Mouse (Mus musculus) layer of hippocampus, postnatal 25 days (tissue): Measurements from ENCODE around the gene Ttll1. TPM values are rescaled to one million over a fixed set of nuclear protein-coding genes. Genes with fewer than 3 reads are reported as not detected.
"Not testable (repeated sequence)": the region's sequence is repeated elsewhere in the genome, so short reads cannot be mapped to it uniquely, and the experiment has no call there.

Experiments used
- DNase-seq, 2 experiments: peaks; one replicate each; pipeline ENCODE4 v3.0.0; 2022; ENCODE audit warnings: mixed read lengths in 2 of 2, low spot score in 1 of 2; ENCODE audit errors: extremely low spot score in 1 of 2
- total RNA-seq, 2 experiments: library from RNA; stranded (reverse); gene quantifications; 2 replicates each; pipeline ENCODE4 v1.2.3; 2021

The Ttll1 gene
- total RNA-seq, 2 experiments from 2014 or later = 38.1 to 39.1 TPM

DNA sequence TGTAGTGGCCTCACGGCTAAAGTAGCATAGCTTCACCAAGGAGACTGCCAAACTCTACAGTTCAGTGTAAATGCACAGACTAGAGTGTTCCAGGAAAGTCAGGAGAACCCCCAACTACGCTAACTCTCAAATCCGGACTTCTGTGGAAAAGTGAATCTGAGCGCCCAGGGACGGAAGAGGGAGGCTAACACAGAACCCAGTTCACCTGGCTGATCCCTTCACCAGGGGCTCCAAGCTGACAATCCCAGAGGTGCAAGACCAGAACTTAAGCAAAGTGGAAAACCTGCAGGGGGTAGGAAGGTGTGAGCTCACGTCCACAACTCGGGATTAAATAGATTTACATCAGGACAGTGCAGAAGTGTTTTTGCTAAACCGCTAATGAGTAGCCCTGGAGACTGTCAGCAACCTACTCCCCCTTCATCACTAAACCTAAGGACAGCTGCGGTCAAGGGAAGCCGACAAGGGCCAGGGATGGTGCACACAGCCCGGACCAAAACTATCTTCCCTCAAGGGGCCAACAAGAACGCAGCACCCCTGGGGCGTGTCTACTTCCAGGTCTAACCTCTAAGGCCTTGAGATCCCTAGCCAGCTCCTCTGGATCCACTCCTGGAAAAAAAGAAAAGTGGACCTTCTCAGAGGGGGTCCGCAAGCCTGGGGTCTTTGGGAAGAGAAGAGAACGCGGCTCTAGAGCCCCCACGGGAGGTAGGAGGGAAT, 47.2 kb downstream of the Ttll1 start:
- no peak for DNase-seq

DNA sequence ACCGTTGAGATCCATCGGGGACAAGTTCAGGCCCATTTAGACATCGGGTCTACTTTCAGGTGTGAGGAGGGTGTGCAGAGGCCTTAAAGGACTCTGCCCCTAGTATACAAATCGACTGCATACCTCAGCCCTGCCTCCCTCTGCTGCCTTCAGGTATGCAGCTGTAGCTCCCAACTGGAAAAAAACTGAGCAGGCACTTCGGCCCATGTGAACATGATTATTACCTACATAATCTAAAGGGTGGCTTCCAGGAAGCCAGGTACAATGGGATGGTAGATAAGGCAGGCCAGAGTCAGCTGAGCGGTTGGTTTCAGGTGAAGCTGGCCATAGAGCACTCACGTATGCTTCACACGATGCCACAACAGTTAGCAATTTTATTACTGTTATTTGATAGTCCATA, 48.3 kb downstream of the Ttll1 start:
- not testable (repeated sequence) for DNase-seq

DNA sequence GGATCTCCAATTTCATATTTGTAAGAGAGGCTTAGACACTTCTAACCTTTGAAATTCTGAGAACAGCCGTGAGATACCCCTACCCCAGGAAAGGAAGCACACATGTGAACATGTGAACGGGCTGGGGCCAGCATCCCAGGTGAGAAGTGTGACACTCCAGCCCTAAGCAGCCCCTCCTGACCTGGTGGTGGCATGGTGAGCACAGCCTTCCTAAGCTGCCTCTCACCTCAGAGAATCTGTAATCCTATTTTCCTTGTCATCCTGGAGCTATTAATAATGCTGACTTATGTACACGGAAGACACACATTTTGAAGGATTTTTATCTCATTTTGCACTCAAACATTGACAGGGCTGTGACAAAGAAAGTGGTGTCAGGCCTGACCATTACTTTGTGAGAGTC, 49.8 kb downstream of the Ttll1 start:
- no peak for DNase-seq

DNA sequence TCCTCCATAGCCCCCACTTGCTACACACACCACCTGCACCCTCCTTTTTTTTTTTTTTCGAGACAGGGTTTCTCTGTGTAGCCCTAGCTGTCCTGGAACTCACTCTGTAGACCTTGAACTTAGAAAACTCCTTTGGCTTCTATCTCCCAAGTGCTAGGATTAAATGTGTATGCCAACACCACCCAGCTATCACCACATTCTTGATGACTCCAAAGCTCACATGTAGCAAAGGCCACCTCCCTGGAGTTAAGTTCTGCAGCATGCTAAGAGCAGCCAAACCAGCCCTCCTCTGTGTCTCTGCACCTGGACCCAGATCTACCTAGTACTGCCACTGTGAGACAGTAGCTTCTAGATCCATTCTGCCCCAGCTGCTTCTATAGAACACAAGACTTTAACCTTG, 53.2 kb downstream of the Ttll1 start:
- no peak for DNase-seq

DNA sequence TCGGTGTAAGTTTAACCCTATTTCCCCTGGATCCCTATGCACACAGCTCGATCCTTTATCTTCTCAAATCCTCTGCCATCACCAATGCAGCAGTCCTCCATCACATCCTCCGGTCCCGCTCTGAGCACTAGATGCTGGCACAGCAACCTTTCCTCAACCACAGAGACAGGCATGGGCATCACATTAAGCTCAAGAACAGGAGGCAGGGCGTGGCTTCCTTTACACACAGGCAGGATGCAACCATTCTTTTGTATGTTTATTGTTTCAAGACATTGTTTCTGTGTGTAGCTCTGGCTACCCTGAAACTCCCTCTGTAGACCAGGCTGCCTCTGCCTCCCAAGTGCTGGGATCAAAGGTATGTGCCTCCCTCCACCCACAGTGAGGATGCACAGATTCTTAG, 55.1 kb downstream of the Ttll1 start:
- no peak for DNase-seq

DNA sequence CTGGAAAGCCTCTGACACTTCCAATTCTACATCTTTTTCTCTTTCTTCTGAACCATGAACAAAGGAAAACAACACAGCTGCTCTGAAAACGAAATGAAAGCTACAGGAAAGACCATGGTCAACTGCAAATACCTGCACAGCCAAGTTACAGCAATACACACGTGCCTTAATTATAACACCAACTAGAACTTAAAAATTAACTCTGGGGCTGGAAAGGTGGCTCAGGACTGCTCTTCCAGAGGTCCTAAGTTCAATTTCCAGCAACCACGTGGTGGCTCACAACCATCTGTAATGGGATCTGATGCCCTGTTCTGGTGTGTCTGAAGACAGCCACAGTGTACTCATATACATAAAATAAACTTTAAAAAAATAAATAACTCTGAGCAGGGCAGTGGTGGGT, 55.7 kb downstream of the Ttll1 start:
- no peak for DNase-seq

DNA sequence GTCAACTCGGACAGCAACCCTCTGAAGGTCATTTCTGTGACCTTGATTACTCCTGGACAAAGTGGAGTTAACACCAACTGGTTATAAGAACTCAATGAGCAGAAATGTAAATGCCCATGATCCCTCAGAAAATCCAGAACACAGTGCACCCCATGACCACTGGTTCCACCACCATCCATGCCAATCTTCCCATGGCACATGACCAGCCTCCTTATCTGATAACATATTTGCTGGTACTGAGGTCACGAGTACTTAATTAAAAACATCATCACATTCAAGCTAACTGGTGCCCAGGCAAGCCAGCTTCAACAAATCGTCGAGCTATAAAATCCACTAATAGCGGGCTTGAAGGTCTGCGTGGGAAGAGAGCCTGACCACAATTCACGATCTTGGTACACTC, 56.3 kb downstream of the Ttll1 start:
- no peak for DNase-seq

DNA sequence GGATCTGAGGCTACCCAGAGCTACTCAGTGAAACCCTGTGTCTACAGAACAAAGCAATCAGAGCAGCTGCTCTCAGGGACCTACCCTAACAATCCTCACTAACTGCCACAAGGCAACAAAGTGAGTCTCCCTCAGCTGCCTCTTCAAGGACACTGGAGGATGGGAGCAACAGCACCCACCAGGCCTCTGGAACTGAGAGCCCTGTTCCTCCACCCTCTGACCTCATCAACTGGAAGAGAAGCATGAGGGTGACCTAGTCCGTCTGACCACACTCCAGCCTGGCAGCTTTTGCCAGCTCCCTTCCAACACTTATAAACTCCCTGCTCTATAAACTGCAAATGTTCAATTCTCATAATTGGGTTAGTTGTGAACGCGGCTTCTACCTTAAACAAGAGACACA, 56.8 kb downstream of the Ttll1 start:
- no peak for DNase-seq

DNA sequence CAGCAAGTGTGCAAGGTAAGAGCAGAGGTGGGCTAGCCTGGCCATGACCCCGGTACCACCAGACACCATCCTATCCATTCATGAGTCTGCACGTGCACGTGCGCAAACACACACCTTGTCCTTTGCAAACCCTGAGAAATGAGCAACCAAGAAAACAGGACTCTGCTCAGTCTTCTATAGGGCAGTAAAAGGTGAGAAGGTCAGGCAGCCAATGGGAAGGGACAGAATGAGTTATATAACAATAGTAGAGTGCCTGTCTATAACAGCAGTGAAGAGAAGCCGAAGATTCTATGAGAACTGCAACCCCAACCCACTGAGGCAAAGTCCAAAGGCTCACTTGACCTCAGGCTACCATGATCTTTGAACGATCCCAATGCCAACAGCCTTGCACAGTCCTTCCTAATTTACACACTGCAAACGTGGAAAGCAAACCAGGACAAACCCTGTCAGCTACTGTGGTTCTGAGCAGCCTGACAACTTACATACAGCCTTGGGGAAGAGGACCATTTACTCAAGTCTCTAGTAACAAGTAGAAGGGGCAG, 58.4 kb downstream of the Ttll1 start:
- no peak for DNase-seq

DNA sequence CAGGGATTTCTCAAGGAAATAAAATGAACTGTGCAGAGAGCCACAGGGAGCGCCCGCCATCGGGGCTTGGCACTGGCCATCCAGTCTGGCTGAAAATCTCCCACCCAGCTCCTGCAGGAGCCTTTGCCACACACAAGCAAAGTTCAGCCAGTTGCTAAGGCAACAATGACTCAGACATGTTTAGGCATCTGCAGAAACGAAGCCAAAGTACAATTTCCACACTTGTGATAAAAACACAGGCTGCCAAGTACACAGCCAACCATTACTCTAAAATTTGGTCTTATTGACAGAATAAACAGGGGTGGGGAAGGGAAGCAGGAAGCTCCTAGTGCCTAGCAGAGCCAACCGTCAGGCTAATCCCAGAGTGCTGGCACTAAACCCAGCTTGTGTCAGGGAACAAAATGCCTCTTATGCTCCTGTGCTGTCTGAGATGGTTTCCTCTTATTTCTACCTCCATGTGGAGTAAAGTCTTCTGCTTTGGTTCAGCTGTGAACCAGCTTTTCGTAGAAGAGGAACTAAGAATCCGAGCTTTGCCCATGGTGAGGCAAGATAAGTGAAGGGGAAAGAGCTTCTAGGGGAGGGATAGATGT, 59.0 kb downstream of the Ttll1 start:
- peak in 1 of 2 experiments; percentile 30 for DNase-seq

DNA sequence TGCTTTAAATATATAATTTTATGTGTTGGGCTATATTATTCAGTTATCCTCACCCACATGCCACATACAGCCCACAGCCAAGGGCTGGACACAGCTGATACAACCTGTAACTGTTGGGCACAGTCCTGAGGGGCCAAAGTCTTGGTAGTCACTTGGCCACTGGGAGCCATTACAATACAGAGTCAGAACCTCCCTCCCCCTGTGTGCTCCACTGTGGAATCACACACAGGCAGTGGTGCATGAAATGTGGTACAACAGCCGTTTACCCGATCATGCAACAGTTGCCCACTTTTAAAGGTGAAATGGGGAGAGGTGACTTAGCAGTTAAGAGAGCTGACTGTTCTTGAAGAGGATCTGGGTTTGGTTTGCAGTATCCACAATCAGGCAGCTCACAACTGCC, 60.7 kb downstream of the Ttll1 start:
- no peak for DNase-seq

DNA sequence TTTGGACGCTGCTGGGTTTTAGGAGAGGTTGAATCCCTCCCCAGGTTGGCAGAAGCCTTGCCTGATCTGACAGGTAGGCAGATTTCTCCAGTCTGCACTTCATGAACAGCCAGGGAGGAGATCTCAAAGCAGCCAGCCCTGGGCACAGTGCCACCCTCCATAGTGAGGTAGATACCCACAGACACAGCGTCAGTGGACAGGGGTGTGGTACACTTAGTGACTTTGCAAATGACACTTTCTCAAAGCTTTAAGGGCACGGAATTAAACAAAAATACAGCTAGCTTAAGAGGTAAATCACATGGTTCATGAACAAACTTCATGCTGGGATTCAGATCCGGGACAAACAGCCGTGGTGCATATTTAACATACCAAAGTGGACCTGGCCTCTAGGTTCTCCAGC, 62.0 kb downstream of the Ttll1 start:
- DNase-seq = no peak

DNA sequence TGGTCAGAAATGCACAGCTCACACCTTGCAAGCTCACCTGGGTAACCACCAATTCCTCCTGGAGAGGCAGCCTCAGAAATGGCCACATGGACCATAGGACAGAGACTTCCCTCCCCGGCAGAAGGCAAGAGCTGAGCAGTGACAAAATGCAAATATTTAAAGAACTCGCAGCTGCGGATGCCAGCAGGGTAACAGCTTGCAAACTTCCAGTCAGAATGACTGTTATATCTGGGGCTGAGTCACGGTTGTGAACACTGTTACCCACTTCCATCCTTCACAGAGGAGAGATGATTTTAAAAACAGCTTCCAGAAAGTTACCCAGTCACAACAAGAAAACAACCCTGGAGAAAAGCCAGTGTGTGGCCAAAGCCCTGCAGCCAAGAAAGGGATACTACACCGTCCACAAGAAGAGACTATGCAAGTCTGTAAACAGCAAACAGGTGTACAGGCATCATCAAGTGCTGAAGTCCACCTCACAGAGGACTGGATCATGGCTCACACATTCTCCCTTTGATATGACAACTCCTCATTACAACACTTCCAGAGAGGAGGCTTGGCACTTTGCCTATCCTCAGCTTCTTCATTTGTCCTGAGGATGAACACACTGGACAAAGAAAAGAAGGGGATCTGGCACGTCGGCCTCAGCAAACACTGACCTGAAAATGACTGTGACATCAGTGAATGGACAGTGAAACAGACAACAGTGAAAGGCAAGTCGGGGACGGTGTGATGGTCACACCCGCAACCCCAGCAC, 62.7 kb downstream of the Ttll1 start:
- DNase-seq = peak; percentile 48 to 55

DNA sequence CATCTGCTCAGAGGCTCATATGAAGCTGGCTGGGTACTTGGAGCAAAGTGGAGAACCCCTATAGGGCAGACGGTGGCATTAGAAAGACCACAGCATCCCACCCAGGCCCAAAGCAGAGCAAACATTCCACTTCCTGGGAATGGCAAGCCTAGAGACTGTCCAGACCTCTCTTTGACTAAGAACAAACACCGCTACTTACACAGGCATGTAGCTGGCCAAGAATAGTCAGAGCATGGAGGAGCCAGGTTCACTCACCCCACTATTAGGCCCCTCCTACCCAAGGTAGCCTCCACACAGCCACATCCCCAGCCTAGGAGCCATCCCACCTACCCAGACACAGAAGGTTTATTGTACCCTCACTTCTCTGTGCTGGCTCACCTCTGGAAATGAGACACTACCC, 64.8 kb downstream of the Ttll1 start:
- no peak for DNase-seq

DNA sequence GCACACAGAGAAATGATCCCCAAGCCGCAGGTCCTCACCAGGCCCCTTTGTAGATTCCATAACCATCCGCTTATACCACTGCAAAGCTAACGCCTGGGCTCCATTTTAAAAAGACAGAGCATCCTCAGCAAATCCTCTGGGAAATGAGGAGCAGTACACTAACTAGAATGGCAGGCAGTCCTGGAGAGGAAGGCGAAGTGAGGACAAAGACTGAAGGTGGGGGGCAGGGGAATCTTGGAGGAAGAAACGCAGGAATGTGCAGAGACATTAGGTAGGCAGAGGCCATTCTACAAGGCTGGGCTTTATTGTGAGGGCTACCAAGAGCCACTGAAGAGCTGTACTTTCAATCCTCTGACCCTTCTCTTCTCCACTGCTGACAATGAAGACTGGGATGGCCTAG, 65.3 kb downstream of the Ttll1 start:
- DNase-seq = no peak

DNA sequence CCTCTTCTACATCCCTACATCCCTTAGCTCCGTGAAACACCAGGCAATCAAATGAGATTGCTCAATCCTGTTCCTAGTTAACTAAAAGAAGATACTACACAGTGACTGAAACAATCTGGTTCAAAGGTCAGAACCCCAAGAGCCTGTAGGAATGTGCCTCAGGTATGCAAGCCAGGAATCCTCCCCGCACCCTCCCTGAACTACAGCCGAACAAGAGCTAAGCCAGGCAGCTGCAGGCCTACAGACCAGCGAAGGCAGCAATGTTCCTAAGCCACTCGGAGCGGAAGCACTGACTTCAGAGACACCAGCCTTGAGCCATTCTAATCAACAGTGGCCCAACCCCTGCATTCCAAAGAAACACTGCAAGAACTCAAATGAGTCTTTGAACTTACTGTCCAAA, 66.3 kb downstream of the Ttll1 start:
- no peak for DNase-seq

DNA sequence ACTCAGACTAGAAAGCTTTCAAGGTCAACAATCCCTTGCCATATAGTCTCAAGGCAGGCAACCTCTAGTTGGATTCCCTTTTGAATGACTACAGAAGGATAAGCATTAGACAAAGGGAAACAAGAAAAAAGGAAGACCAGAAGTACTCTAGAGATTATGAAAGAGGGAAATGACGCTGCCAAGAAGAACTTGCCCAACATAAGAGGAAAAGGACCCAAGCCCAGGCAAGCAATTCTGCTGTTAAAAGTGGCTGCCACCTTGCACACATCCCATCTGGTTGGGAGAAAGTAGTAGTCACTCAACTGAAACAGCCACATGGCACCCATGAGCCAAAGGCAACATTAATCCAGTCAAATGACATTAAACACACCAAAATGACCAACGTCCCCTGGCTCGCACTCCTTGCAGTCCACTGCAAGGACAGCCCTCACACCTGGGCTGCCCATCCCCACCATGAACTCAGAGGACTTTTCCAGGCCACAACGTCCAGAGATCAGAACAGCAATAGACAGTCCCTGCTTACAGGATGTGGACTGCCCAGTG, 68.1 kb downstream of the Ttll1 start:
- DNase-seq = no peak

DNA sequence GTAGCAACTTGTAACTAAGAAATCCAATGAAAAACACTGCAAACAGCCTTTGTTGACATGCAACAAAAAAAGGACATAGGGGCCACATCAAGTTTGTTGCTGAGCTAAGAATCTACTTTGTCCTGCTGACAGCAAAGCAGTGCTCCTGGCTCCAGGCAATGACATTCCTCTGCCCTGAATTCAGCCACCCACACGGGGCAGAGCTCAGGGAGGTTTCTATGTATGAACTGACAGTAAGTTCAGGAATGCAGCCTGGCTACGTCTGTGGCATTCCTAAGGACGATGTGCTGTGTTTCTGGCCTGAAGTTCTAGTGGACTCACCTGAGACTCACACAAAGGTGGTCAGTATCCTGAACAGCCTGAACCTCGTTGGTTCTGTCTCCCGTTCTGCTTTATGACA, 70.0 kb downstream of the Ttll1 start:
- DNase-seq = no peak

DNA sequence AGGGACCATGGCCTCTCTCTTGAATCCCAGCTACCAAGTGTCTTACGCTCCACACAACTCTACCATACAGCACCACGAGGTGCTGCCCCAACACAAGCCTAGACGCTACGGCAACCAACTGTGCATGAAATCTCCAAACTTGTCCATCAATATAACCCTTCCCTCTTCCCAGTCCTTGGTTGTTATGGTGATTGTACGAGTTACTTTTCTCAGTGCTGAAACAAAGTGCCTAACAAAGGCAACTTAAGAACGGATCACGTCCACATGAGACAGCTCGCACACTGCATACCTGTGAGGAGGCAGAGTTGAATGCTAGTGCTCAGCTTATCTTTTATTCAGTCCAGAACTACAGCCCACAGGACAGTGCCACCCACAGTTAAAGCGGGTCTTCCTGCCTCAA, 74.2 kb downstream of the Ttll1 start:
- DNase-seq = no peak

DNA sequence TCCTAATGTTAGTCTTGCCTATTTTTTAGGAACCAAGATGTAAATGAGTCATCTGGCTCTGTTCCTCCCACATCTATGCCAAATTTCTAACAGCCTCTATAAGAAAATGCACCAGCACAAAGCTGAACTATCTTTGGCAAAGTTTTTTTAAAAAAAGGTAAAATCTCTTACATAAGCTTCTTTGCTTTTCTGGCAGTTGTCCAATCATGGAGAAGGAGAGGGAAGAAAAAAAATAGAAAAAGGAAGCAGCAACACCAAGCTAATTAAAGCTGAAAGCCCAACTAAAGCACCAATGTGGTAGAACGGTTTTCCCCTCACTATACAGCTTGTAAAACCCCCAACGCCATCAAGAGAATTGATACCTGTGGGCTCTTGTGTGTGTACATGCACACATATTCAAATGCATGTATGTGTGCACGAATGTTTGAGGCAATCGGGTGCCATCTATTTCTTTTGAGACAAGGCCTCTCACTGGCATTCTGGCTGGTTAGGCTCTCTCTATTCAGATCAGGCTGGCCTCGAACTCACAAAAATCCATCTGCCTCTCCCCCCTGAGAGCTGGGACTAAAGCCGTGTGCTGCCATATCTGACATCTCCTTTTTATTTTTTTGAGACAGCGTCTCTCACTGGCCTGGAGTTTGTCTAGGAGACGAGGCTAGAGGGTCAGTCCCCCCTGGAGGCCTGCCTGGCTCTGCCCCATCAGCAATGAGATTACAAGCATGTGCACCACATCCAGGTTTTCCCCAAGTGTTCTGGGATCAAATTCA, 75.2 kb downstream of the Ttll1 start:
- no peak for DNase-seq

DNA sequence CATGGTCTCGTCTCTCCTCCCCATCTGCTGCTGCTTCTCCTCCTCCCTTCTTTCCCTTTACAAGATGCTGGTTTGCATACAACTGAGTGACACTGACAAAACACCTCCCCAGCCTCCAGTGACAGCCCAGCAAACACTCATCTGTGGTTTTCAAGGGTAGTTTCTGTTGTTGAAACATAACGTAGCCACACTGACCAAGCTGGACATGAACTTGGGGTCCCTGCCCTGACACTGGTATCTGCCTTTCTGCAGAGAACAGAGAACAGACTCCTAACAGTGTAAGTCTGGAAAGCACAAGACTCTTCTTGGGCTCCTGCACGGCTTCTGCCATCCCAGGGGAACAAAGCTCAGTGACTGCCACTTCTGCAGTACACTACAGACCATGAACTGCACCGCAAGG, 76.0 kb downstream of the Ttll1 start:
- DNase-seq = no peak
